Mouse (Mus musculus): ENCODE results near the gene Wfdc18. TPM values are rescaled to one million over a fixed set of nuclear protein-coding genes. Genes with fewer than 3 reads are reported as not detected.

Wfdc18 gene
- polyA plus RNA-seq (2015; fragmentation: Nextera tagmentation; extraction: Ambion mirVana): not detected in 2 replicates

- Histone ChIP-seq H3K4me1 (replicated peaks) (no peaks in the 10 kb centered on the region), H3K27me3 (no peaks in the 10 kb centered on the region), H3K9me3 (replicated peaks) (no peaks in the 10 kb centered on the region), H3K4me3 (replicated peaks) (no peak within 1 kb of the TSS), H3K4me2 (no peak within 1 kb of the TSS), H3K9ac (no peak within 1 kb of the TSS), H3K36me3 (replicated peaks) (no peaks in the 10 kb centered on the region), H3K27ac (replicated peaks) (no peak within 1 kb of the TSS)
- WGBS (ENCODE audit: insufficient replicate concordance): 50% methylated on average over 4 of the region's 4 CpGs
- no peak for ATAC-seq (ENCODE audit: insufficient read depth)
Observed at GRCm38 (mm10) chr11:83708715-83709114, at the start of gene Wfdc18. Gene Wfdc18 (plus strand): TSS chr11:83709015.

- no peaks in the 10 kb centered on the region for H3K27me3 ChIP-seq
- no peak for ATAC-seq (ENCODE audit: insufficient read depth)
- H3K9ac ChIP-seq: no peak within 1 kb of the TSS
- H3K4me2 ChIP-seq: no peak within 1 kb of the TSS
- WGBS (ENCODE audit: insufficient replicate concordance): 24% methylated on average over 6 of the region's 6 CpGs
- H3K27ac ChIP-seq (replicated peaks): no peak within 1 kb of the TSS
- no peaks in the 10 kb centered on the region; the same call in 1 of the 2 replicates for H3K4me1 ChIP-seq (replicated peaks)
- H3K36me3 ChIP-seq (replicated peaks): no peaks in the 10 kb centered on the region
- H3K9me3 ChIP-seq (replicated peaks): no peaks in the 10 kb centered on the region
- no peak within 1 kb of the TSS for H3K4me3 ChIP-seq (replicated peaks)
Observed at GRCm38 (mm10) chr11:83662204-83662603, 46.6 kb upstream of the Wfdc18 start, which contains the start of gene Ccl4. Gene Ccl4 (plus strand): TSS chr11:83662584.

- Histone ChIP-seq H3K9me3 (replicated peaks) (no peaks in the 10 kb centered on the region), H3K27ac (replicated peaks) (no peak overlapping the region), H3K4me2 (no peak overlapping the region), H3K27me3 (no peaks in the 10 kb centered on the region; the same call in 1 of the 2 replicates), H3K36me3 (replicated peaks) (no peaks in the 10 kb centered on the region), H3K4me3 (replicated peaks) (no peak overlapping the region), H3K4me1 (replicated peaks) (no peaks in the 10 kb centered on the region; the same call in 1 of the 2 replicates), H3K9ac (no peak overlapping the region)
- WGBS (ENCODE audit: insufficient replicate concordance): 37% methylated on average over 5 of the region's 5 CpGs
- ATAC-seq (ENCODE audit: insufficient read depth): no peak
Observed at GRCm38 (mm10) chr11:83663532-83663931, 45.3 kb upstream of the Wfdc18 start.

GRCm38 (mm10) chr11:83671743-83672142 lies 37.1 kb upstream of the Wfdc18 start:
- Histone ChIP-seq H3K27ac (replicated peaks) (no peak overlapping the region), H3K27me3 (no peaks in the 10 kb centered on the region; the same call in 1 of the 2 replicates), H3K9me3 (replicated peaks) (no peaks in the 10 kb centered on the region), H3K4me3 (replicated peaks) (no peak overlapping the region), H3K4me2 (no peak overlapping the region), H3K36me3 (replicated peaks) (no peaks in the 10 kb centered on the region), H3K4me1 (replicated peaks) (no peaks in the 10 kb centered on the region), H3K9ac (no peak overlapping the region)
- no peak for ATAC-seq (ENCODE audit: insufficient read depth)

GRCm38 (mm10) chr11:83675665-83676064 lies 33.1 kb upstream of the Wfdc18 start:
- Histone ChIP-seq H3K27ac (replicated peaks) (no peak overlapping the region), H3K4me2 (no peak overlapping the region), H3K4me1 (replicated peaks) (no peaks in the 10 kb centered on the region), H3K36me3 (replicated peaks) (no peaks in the 10 kb centered on the region), H3K4me3 (replicated peaks) (no peak overlapping the region), H3K9me3 (replicated peaks) (no peaks in the 10 kb centered on the region), H3K9ac (no peak overlapping the region), H3K27me3 (no peaks in the 10 kb centered on the region)
- no peak for ATAC-seq (ENCODE audit: insufficient read depth)
- 61% methylated on average over 1 of the region's 1 CpGs for WGBS (ENCODE audit: insufficient replicate concordance)

- no peaks in the 10 kb centered on the region for H3K27me3 ChIP-seq
- WGBS (ENCODE audit: insufficient replicate concordance): 37% methylated on average over 1 of the region's 1 CpGs
- no peaks in the 10 kb centered on the region for H3K36me3 ChIP-seq (replicated peaks)
- no peak for ATAC-seq (ENCODE audit: insufficient read depth)
- H3K9me3 ChIP-seq (replicated peaks): no peaks in the 10 kb centered on the region
- H3K4me3 ChIP-seq (replicated peaks): no peak overlapping the region
- H3K27ac ChIP-seq (replicated peaks): no peak overlapping the region
- no peak overlapping the region for H3K4me2 ChIP-seq
- no peak overlapping the region for H3K9ac ChIP-seq
- no peaks in the 10 kb centered on the region for H3K4me1 ChIP-seq (replicated peaks)
Observed at GRCm38 (mm10) chr11:83689918-83690317, 18.9 kb upstream of the Wfdc18 start.

GRCm38 (mm10) chr11:83692008-83692407 lies 16.8 kb upstream of the Wfdc18 start:
- no peaks in the 10 kb centered on the region for H3K4me1 ChIP-seq (replicated peaks)
- H3K4me2 ChIP-seq: no peak overlapping the region
- WGBS (ENCODE audit: insufficient replicate concordance): 36% methylated on average over 1 of the region's 1 CpGs
- no peak for ATAC-seq (ENCODE audit: insufficient read depth)
- no peaks in the 10 kb centered on the region for H3K36me3 ChIP-seq (replicated peaks)
- H3K27ac ChIP-seq (replicated peaks): no peak overlapping the region
- no peaks in the 10 kb centered on the region for H3K9me3 ChIP-seq (replicated peaks)
- no peak overlapping the region for H3K4me3 ChIP-seq (replicated peaks)
- no peaks in the 10 kb centered on the region for H3K27me3 ChIP-seq
- no peak overlapping the region for H3K9ac ChIP-seq

- H3K4me3 ChIP-seq (replicated peaks): no peak within 1 kb of the TSS
- H3K9me3 ChIP-seq (replicated peaks): no peaks in the 10 kb centered on the region
- ATAC-seq (ENCODE audit: insufficient read depth): no peak
- H3K27ac ChIP-seq (replicated peaks): no peak within 1 kb of the TSS
- no peaks in the 10 kb centered on the region for H3K27me3 ChIP-seq
- no peak within 1 kb of the TSS for H3K4me2 ChIP-seq
- WGBS (ENCODE audit: insufficient replicate concordance): 7% methylated on average over 1 of the region's 1 CpGs
- H3K9ac ChIP-seq: no peak within 1 kb of the TSS
- no peaks in the 10 kb centered on the region for H3K4me1 ChIP-seq (replicated peaks)
- H3K36me3 ChIP-seq (replicated peaks): no peaks in the 10 kb centered on the region
Observed at GRCm38 (mm10) chr11:83703705-83704104, 5.1 kb upstream of the Wfdc18 start, which contains the start of gene Wfdc17. Gene Wfdc17 (plus strand): TSS chr11:83703991.

GRCm38 (mm10) chr11:83709683-83710082 lies 868 bp downstream of the Wfdc18 start:
- H3K27ac ChIP-seq (replicated peaks): no peak overlapping the region
- no peak overlapping the region for H3K4me3 ChIP-seq (replicated peaks)
- no peak overlapping the region for H3K9ac ChIP-seq
- 70% methylated on average over 5 of the region's 5 CpGs for WGBS (ENCODE audit: insufficient replicate concordance)
- H3K4me1 ChIP-seq (replicated peaks): no peaks in the 10 kb centered on the region
- H3K27me3 ChIP-seq: no peaks in the 10 kb centered on the region
- H3K4me2 ChIP-seq: no peak overlapping the region
- ATAC-seq (ENCODE audit: insufficient read depth): no peak
- H3K9me3 ChIP-seq (replicated peaks): no peaks in the 10 kb centered on the region
- no peaks in the 10 kb centered on the region for H3K36me3 ChIP-seq (replicated peaks)

- no peaks in the 10 kb centered on the region for H3K9me3 ChIP-seq (replicated peaks)
- H3K27me3 ChIP-seq: no peaks in the 10 kb centered on the region
- no peak overlapping the region for H3K4me2 ChIP-seq
- H3K4me3 ChIP-seq (replicated peaks): no peak overlapping the region
- H3K27ac ChIP-seq (replicated peaks): no peak overlapping the region
- H3K36me3 ChIP-seq (replicated peaks): no peaks in the 10 kb centered on the region
- ATAC-seq (ENCODE audit: insufficient read depth): no peak
- no peak overlapping the region for H3K9ac ChIP-seq
- H3K4me1 ChIP-seq (replicated peaks): no peaks in the 10 kb centered on the region
- WGBS (ENCODE audit: insufficient replicate concordance): 46% methylated on average over 1 of the region's 1 CpGs
Observed at GRCm38 (mm10) chr11:83712671-83713070, 3.9 kb downstream of the Wfdc18 start.

- ATAC-seq (ENCODE audit: insufficient read depth): no peak
- 16% methylated on average over 2 of the region's 2 CpGs for WGBS (ENCODE audit: insufficient replicate concordance)
- H3K27me3 ChIP-seq: no peaks in the 10 kb centered on the region
Observed at GRCm38 (mm10) chr11:83713925-83714324, 5.1 kb downstream of the Wfdc18 start.

GRCm38 (mm10) chr11:83717042-83717665 lies 8.3 kb downstream of the Wfdc18 start:
- Histone ChIP-seq H3K9ac (no peak overlapping the region), H3K27ac (replicated peaks) (no peak overlapping the region), H3K4me1 (replicated peaks) (no peaks in the 10 kb centered on the region), H3K4me3 (replicated peaks) (no peak overlapping the region), H3K9me3 (replicated peaks) (no peaks in the 10 kb centered on the region), H3K4me2 (no peak overlapping the region), H3K36me3 (replicated peaks) (no peaks in the 10 kb centered on the region), H3K27me3 (no peaks in the 10 kb centered on the region)
- ATAC-seq (ENCODE audit: insufficient read depth): no peak
- 61% methylated on average over 6 of the region's 6 CpGs for WGBS (ENCODE audit: insufficient replicate concordance)

More at GRCm38 (mm10) chr11:83713925-83714324, 5.1 kb downstream of the Wfdc18 start:
- Histone ChIP-seq H3K4me2 (no peak overlapping the region), H3K4me3 (replicated peaks) (no peak overlapping the region), H3K27ac (replicated peaks) (no peak overlapping the region), H3K36me3 (replicated peaks) (no peaks in the 10 kb centered on the region), H3K4me1 (replicated peaks) (no peaks in the 10 kb centered on the region), H3K9me3 (replicated peaks) (no peaks in the 10 kb centered on the region), H3K9ac (no peak overlapping the region)
